In the genomic region with DNA sequence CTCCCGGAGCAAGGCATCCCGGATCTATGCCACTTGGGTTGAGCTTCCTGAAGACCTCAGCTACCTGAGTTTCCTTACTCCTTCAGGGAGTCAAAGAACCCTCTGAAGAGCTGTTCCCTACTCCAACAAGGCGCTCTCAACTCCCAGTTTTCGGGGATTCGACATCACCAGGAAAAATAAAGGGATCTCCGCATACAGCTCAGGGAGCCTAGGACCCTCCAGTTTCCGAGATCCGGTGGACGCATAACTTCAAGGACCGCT, we compare ENCODE assay signal across 8 mouse cellular contexts. TPM values are rescaled to one million over a fixed set of nuclear protein-coding genes. Genes with fewer than 3 reads are reported as not detected.
DNase-seq lines count a peak whose midpoint lies in the region; ATAC-seq and TF ChIP-seq lines count a peak whose summit lies in the region.

No protein-coding gene starts in this region.

- WGBS in liver, embryonic 12.5 days (ENCODE audit: insufficient replicate concordance): under 1% methylated on average over 10 of the region's 10 CpGs
- WGBS in stomach, postnatal 0 days: 0% methylated on average over 10 of the region's 10 CpGs

- no peak overlapping the region for H3K27ac ChIP-seq in testis, adult 2 months (ENCODE audit: control insufficient read depth, insufficient read depth, low read depth, low read length)
- H3K27ac ChIP-seq in liver, embryonic 12.5 days: peak overlapping the region; percentile 98
- H3K27ac ChIP-seq in stomach, postnatal 0 days (replicated peaks): peak overlapping the region; percentile 46

- peak overlapping the region; percentile 83 for H3K4me3 ChIP-seq in testis, adult 2 months (ENCODE audit: control insufficient read depth, low read depth, low read length)
- peak overlapping the region; percentile 99 for H3K4me3 ChIP-seq in liver, embryonic 12.5 days
- peak overlapping the region; percentile 71 for H3K4me3 ChIP-seq in stomach, postnatal 0 days (ENCODE audit: low read depth, low read length)

- H3K27me3 ChIP-seq in testis, adult 2 months (ENCODE audit: control insufficient read depth, insufficient read depth, low read length): no peaks in the 10 kb centered on the region
- H3K27me3 ChIP-seq in liver, embryonic 12.5 days (replicated peaks): no peaks in the 10 kb centered on the region
- H3K27me3 ChIP-seq in stomach, postnatal 0 days (ENCODE audit: control insufficient read depth, insufficient read depth, low read length): no peaks in the 10 kb centered on the region

- no peak for ATAC-seq in liver, embryonic 12.5 days
- 0 out of 2 replicates have a peak, but pooled peaks have one; percentile 4 for ATAC-seq in stomach, postnatal 0 days (ENCODE audit: low FRiP score, low TSS enrichment)

- no peaks in the 10 kb centered on the region for H3K9me3 ChIP-seq in liver, embryonic 12.5 days (replicated peaks)
- H3K9me3 ChIP-seq in stomach, postnatal 0 days (ENCODE audit: control insufficient read depth, low read length): no peaks in the 10 kb centered on the region

- H3K4me2 ChIP-seq in liver, embryonic 12.5 days: peak overlapping the region; percentile 89
- H3K4me2 ChIP-seq in stomach, postnatal 0 days (replicated peaks; ENCODE audit: low read depth): peak overlapping the region; percentile 97

- peaks cover 9% of the 10 kb centered on the region for H3K4me1 ChIP-seq in testis, adult 2 months (ENCODE audit: control insufficient read depth, insufficient read depth, low read length)
- peaks cover 50% of the 10 kb centered on the region for H3K4me1 ChIP-seq in liver, embryonic 12.5 days
- peaks cover 7% of the 10 kb centered on the region for H3K4me1 ChIP-seq in stomach, postnatal 0 days (replicated peaks; ENCODE audit: control insufficient read depth, insufficient read depth)

- no peak for TF ChIP-seq EP300 in stomach, postnatal 0 days (optimal IDR thresholded peaks at IDR 0.05)

- DNase-seq in embryo, embryonic 10 days (ENCODE audit: low spot score): peak; percentile 45
- DNase-seq in embryo, embryonic 11 days: no peak
- DNase-seq in testis, postnatal 14 days (ENCODE audit: low spot score): no peak
- no peak for DNase-seq in stomach, postnatal 0 days (ENCODE audit: low spot score)
- no peak for DNase-seq in frontal cortex, postnatal 14 days (ENCODE audit: low spot score in 2 of 2)
- DNase-seq in spleen, adult 18-20 months: no peak

- peak overlapping the region; percentile 98 for H3K9ac ChIP-seq in liver, embryonic 12.5 days
- peak overlapping the region; percentile 74 for H3K9ac ChIP-seq in stomach, postnatal 0 days (ENCODE audit: low read length)

- no peak for TF ChIP-seq POLR2A in testis, adult 2 months (IDR thresholded peaks at IDR 0.05; ENCODE audit: control insufficient read depth, low read depth, low read length)

- TF ChIP-seq CTCF in testis, adult 2 months (IDR thresholded peaks at IDR 0.05; ENCODE audit: control insufficient read depth, insufficient read depth, insufficient replicate concordance, low read depth, low read length): no peak
- TF ChIP-seq CTCF in stomach, postnatal 0 days (IDR thresholded peaks at IDR 0.05; ENCODE audit: low read depth): no peak

- no peaks in the 10 kb centered on the region for H3K36me3 ChIP-seq in testis, adult 2 months (ENCODE audit: control insufficient read depth, insufficient read depth, low read length)
- H3K36me3 ChIP-seq in liver, embryonic 12.5 days: peaks cover 30% of the 10 kb centered on the region
- H3K36me3 ChIP-seq in stomach, postnatal 0 days (ENCODE audit: control insufficient read depth, insufficient read depth, low read length): no peaks in the 10 kb centered on the region

RNA-seq across cellular contexts. Expression of a gene that starts 0.3 kb away (rescaled TPM):
- polyA plus RNA-seq in testis, adult 2 months (2012; rRNA removed): 15.2 and 17.8 TPM in 2 replicates
- polyA plus RNA-seq in liver, embryonic 12.5 days (2016; fragmentation: Nextera tagmentation; extraction: Ambion mirVana): 127 and 128 TPM in 2 replicates
- polyA plus RNA-seq in stomach, postnatal 0 days (2015; fragmentation: Nextera tagmentation; extraction: Ambion mirVana): 48.6 and 53.5 TPM in 2 replicates

RNA-seq across cellular contexts. Expression of a gene that starts 34.2 kb away (rescaled TPM):
- polyA plus RNA-seq in testis, adult 2 months (2012; rRNA removed): 130 and 147 TPM in 2 replicates
- polyA plus RNA-seq in liver, embryonic 12.5 days (2016; fragmentation: Nextera tagmentation; extraction: Ambion mirVana): 61.3 and 63.2 TPM in 2 replicates
- 45.1 and 45.2 TPM in 2 replicates for polyA plus RNA-seq in stomach, postnatal 0 days (2015; fragmentation: Nextera tagmentation; extraction: Ambion mirVana)

RNA-seq across cellular contexts. Expression of a gene that starts 35.0 kb away (rescaled TPM):
- 3.4 and 3.6 TPM in 2 replicates for polyA plus RNA-seq in testis, adult 2 months (2012; rRNA removed)
- polyA plus RNA-seq in liver, embryonic 12.5 days (2016; fragmentation: Nextera tagmentation; extraction: Ambion mirVana): 14.9 and 16.0 TPM in 2 replicates
- polyA plus RNA-seq in stomach, postnatal 0 days (2015; fragmentation: Nextera tagmentation; extraction: Ambion mirVana): 14.2 and 14.5 TPM in 2 replicates

RNA-seq across cellular contexts. Expression of a gene that starts 43.3 kb away (rescaled TPM):
- 240 and 279 TPM in 2 replicates for polyA plus RNA-seq in testis, adult 2 months (2012; rRNA removed)
- polyA plus RNA-seq in liver, embryonic 12.5 days (2016; fragmentation: Nextera tagmentation; extraction: Ambion mirVana): 218 and 230 TPM in 2 replicates
- 225 and 229 TPM in 2 replicates for polyA plus RNA-seq in stomach, postnatal 0 days (2015; fragmentation: Nextera tagmentation; extraction: Ambion mirVana)

RNA-seq across cellular contexts. Expression of a gene that starts 59.8 kb away (rescaled TPM):
- polyA plus RNA-seq in testis, adult 2 months (2012; rRNA removed): not detected in 2 replicates
- polyA plus RNA-seq in liver, embryonic 12.5 days (2016; fragmentation: Nextera tagmentation; extraction: Ambion mirVana): not detected in 2 replicates
- not detected in 2 replicates for polyA plus RNA-seq in stomach, postnatal 0 days (2015; fragmentation: Nextera tagmentation; extraction: Ambion mirVana)
